Mouse (Mus musculus): ENCODE results near the gene Zbtb11. TPM values are rescaled to one million over a fixed set of nuclear protein-coding genes. Genes with fewer than 3 reads are reported as not detected.

The Zbtb11 gene
- polyA plus RNA-seq (2014; fragmentation: Nextera tagmentation; extraction: Ambion mirVana): 15.0 and 20.3 TPM in 2 replicates

DNA sequence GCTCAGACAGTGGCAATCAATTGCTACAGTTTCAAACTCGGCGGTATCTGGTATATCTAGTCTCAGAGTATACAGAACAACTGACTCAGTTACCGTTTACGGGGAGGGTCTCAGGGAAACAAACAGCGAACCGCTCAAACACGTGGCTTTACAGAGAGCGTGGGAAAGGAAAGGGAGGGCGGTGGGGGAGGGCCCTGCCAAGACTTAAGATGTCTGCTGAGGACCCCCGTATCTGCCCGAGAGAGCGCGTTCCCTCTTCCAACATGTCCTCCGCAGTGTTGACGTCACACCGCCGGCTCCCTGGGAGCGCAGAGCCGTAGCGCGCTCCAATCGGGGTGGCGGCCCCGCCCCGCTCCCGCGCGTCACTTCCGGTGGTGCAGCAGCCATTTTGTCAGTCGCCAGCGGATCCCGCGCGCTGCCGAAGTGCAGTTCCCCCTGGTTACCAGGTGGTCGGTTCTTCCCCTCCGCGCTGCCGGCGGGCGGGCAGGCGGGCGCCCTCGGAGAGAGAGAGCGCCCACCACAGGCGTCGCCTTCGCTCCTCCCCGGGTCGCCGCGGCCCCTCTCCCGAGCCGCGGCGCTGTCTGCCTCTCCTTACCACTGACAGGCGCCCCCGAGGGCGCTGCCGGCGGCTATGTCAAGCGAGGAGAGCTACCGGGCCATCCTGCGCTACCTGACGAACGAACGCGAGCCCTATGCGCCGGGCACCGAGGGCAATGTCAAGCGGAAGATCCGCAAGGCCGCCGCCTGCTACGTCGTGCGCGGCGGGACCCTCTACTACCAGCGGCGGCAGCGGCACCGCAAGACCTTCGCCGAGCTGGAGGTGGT is at the start of gene Zbtb11:
Gene Zbtb11, plus strand, starts transcription at position 453 of the 825 bp plus-strand sequence.
- Histone ChIP-seq H3K36me3 (ENCODE audit: control insufficient read depth, insufficient read depth, low read length) (peaks cover 41% of the 10 kb centered on the region), H3K27ac (ENCODE audit: low read depth, low read length) (peak within 1 kb of the TSS; percentile 86), H3K4me1 (ENCODE audit: control insufficient read depth, insufficient read depth, low read length) (peaks cover 11% of the 10 kb centered on the region), H3K9ac (ENCODE audit: low read length) (peak within 1 kb of the TSS; percentile 83), H3K4me3 (ENCODE audit: low read depth, low read length) (peak within 1 kb of the TSS; percentile 93), H3K27me3 (replicated peaks; ENCODE audit: control insufficient read depth, insufficient read depth, low read length) (no peaks in the 10 kb centered on the region), H3K4me2 (ENCODE audit: low read length) (peak within 1 kb of the TSS; percentile 81), H3K9me3 (replicated peaks; ENCODE audit: control insufficient read depth, low read length) (no peaks in the 10 kb centered on the region)
- peak; percentile 98 for ATAC-seq
- peak; percentile 99 for DNase-seq (ENCODE audit: low spot score)
- under 1% methylated on average over 72 of the region's 86 CpGs for WGBS

DNA sequence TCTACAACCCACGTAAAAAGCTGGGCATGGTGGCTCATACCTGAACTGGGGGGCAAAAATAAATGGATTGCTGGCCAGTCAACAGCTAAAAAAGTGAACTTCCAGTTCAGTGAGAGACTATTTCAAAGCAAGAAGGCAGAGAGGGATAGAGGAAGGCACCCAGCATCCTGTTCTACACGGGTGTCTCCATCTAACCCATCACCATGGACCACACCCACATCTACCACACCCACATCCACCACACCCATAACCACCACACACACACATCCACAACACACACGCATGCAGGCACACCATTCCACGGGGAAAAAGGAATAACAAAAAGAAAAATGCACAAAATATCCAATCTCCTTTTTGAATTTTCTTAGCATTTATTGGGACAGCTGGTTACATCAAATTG is 49.7 kb upstream of the Zbtb11 start:
- 97% methylated on average over 4 of the region's 4 CpGs for WGBS
- H3K4me3 ChIP-seq (ENCODE audit: low read depth, low read length): no peak overlapping the region
- no peak overlapping the region for H3K9ac ChIP-seq (ENCODE audit: low read length)
- no peaks in the 10 kb centered on the region for H3K9me3 ChIP-seq (replicated peaks; ENCODE audit: control insufficient read depth, low read length)
- H3K4me2 ChIP-seq (ENCODE audit: low read length): no peak overlapping the region
- DNase-seq (ENCODE audit: low spot score) (no peak), ATAC-seq (no peak)
- no peaks in the 10 kb centered on the region for H3K4me1 ChIP-seq (ENCODE audit: control insufficient read depth, insufficient read depth, low read length)
- H3K27ac ChIP-seq (ENCODE audit: low read depth, low read length): no peak overlapping the region
- H3K36me3 ChIP-seq (ENCODE audit: control insufficient read depth, insufficient read depth, low read length): peaks cover 63% of the 10 kb centered on the region
- no peaks in the 10 kb centered on the region for H3K27me3 ChIP-seq (replicated peaks; ENCODE audit: control insufficient read depth, insufficient read depth, low read length)

DNA sequence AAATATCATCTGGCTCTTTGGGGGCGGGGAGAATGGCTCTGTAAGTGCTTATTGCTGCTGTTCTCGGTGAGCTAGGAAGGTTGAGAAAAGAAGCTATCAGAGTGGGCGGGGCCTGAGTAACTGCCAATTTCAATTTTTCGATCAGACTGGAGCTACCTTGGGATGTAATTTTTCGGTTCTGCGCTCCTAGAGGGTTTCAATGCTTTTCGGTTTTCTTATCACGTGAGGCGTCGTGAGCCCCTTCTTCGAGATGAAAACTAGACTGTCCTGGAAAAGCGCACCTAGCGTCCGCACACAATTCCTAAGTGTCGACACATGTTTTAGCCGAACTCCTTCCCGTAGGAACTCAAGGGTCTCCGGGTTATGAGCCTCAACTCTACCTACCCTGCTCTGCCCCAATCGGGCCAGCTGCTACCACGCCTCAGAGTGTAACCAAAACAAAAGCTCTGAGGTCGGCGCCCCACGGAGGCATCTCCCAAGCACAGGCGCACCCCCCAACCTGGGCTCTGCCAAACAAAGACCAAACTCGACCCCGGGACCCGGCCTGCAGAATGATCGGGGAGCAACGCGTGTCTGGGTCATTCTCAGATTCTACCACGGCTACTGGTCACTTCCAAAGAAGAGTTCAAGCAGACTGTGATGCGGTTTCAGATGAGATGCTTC is 39.9 kb upstream of the Zbtb11 start:
- Histone ChIP-seq H3K9ac (ENCODE audit: low read length) (peak overlapping the region; percentile 62), H3K4me3 (ENCODE audit: low read depth, low read length) (peak overlapping the region; percentile 78), H3K4me2 (ENCODE audit: low read length) (peak overlapping the region; percentile 67), H3K9me3 (replicated peaks; ENCODE audit: control insufficient read depth, low read length) (no peaks in the 10 kb centered on the region), H3K36me3 (ENCODE audit: control insufficient read depth, insufficient read depth, low read length) (0 out of 2 replicates have a peak, but pooled peaks cover 6% of the 10 kb centered on the region), H3K27me3 (replicated peaks; ENCODE audit: control insufficient read depth, insufficient read depth, low read length) (no peaks in the 10 kb centered on the region), H3K4me1 (ENCODE audit: control insufficient read depth, insufficient read depth, low read length) (no peaks in the 10 kb centered on the region), H3K27ac (ENCODE audit: low read depth, low read length) (peak overlapping the region; percentile 63; the same call in 1 of the 2 replicates)
- DNase-seq (ENCODE audit: low spot score) (peak; percentile 62), ATAC-seq (peak; percentile 53)
- under 1% methylated on average over 32 of the region's 32 CpGs for WGBS

DNA sequence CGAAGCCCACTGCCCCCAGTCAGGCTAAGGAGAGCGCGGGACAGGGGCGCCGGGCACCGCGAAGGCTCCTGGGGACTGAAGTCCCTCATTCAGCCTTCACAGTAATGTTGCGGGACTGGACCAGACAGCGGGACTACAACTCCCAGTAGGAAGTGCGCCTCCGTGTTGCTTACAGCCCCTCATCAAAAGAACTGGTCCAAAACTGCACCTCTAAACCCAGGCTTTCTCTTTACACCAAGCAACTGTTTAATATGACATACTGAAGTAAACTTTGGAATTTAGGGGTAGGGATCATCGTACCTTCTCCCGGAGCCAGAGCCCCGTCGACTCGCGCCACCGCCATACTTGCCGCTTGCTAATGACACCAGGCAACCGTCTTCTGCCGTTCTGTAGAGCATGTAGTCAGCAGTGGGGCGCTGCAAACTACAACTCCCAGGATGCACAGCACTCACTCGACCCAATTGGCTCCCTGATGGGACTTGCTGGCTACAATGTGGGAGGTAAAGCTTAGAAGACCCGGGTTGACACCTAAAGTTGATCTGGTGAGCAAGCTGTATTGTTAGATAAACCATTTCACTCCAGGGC is 39.1 kb upstream of the Zbtb11 start, which contains the start of gene Cep97:
Gene Cep97, minus strand, starts transcription at position 403 of the 585 bp plus-strand sequence.
- peak within 1 kb of the TSS; percentile 67 for H3K4me2 ChIP-seq (ENCODE audit: low read length)
- WGBS: under 1% methylated on average over 24 of the region's 24 CpGs
- DNase-seq (ENCODE audit: low spot score) (peak; percentile 97), ATAC-seq (peak; percentile 99)
- H3K36me3 ChIP-seq (ENCODE audit: control insufficient read depth, insufficient read depth, low read length): 0 out of 2 replicates have a peak, but pooled peaks cover 3% of the 10 kb centered on the region
- no peaks in the 10 kb centered on the region for H3K9me3 ChIP-seq (replicated peaks; ENCODE audit: control insufficient read depth, low read length)
- H3K27ac ChIP-seq (ENCODE audit: low read depth, low read length): peak within 1 kb of the TSS; percentile 63; the same call in 1 of the 2 replicates
- H3K9ac ChIP-seq (ENCODE audit: low read length): peak within 1 kb of the TSS; percentile 62
- H3K4me3 ChIP-seq (ENCODE audit: low read depth, low read length): peak within 1 kb of the TSS; percentile 78
- no peaks in the 10 kb centered on the region for H3K4me1 ChIP-seq (ENCODE audit: control insufficient read depth, insufficient read depth, low read length)
- no peaks in the 10 kb centered on the region for H3K27me3 ChIP-seq (replicated peaks; ENCODE audit: control insufficient read depth, insufficient read depth, low read length)

DNA sequence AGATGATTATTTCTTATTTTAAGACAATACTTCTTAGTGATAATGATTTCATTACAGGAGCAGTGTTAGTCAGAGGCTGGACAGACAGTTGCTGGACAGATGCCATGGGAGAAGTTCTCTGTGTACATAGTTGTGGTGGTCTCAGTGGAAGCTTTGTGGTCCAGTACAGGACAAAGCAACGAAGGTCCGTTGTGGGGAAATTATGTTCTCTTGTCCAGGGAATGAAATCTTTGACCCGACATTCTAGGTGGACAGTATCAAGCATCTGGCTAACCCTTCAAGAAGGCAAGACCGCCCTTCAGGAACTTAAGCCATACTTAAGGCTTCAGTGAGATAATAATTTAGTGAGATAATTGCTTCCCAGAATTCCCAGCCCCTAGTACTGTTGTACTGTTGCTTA is 34.9 kb upstream of the Zbtb11 start:
- WGBS: 84% methylated on average over 4 of the region's 4 CpGs
- DNase-seq (ENCODE audit: low spot score): no peak
- H3K27me3 ChIP-seq (replicated peaks; ENCODE audit: control insufficient read depth, insufficient read depth, low read length): no peaks in the 10 kb centered on the region
- no peaks in the 10 kb centered on the region for H3K9me3 ChIP-seq (replicated peaks; ENCODE audit: control insufficient read depth, low read length)
- H3K36me3 ChIP-seq (ENCODE audit: control insufficient read depth, insufficient read depth, low read length): no peaks in the 10 kb centered on the region
- H3K27ac ChIP-seq (ENCODE audit: low read depth, low read length): no peak overlapping the region
- no peaks in the 10 kb centered on the region for H3K4me1 ChIP-seq (ENCODE audit: control insufficient read depth, insufficient read depth, low read length)
- ATAC-seq: no peak
- no peak overlapping the region for H3K4me3 ChIP-seq (ENCODE audit: low read depth, low read length)
- no peak overlapping the region for H3K9ac ChIP-seq (ENCODE audit: low read length)
- no peak overlapping the region for H3K4me2 ChIP-seq (ENCODE audit: low read length)

DNA sequence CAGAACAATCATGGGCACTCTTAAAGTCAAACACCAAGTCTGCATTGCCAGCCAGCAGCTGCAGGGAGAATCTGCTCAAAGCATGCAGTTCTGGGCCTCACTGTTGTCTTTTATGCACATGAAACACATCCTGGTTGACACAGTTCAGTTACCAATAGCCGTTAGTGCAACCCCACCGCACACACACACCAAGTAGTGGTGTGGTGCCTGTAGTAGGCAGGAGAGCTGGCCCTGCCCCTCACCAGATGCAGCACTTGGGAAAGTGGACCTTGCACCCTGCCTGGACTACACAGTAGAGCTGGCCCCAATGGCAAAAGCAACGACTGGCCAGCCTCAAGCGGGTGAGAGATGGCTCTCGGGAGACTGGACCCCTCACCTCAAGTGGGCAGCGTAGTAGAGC is 34.0 kb upstream of the Zbtb11 start:
- Histone ChIP-seq H3K27me3 (replicated peaks; ENCODE audit: control insufficient read depth, insufficient read depth, low read length) (no peaks in the 10 kb centered on the region), H3K9me3 (replicated peaks; ENCODE audit: control insufficient read depth, low read length) (no peaks in the 10 kb centered on the region), H3K4me2 (ENCODE audit: low read length) (no peak overlapping the region), H3K27ac (ENCODE audit: low read depth, low read length) (no peak overlapping the region), H3K36me3 (ENCODE audit: control insufficient read depth, insufficient read depth, low read length) (no peaks in the 10 kb centered on the region), H3K4me3 (ENCODE audit: low read depth, low read length) (no peak overlapping the region), H3K9ac (ENCODE audit: low read length) (no peak overlapping the region), H3K4me1 (ENCODE audit: control insufficient read depth, insufficient read depth, low read length) (no peaks in the 10 kb centered on the region)
- DNase-seq (ENCODE audit: low spot score): no peak
- ATAC-seq: no peak
- 85% methylated on average over 6 of the region's 6 CpGs for WGBS

DNA sequence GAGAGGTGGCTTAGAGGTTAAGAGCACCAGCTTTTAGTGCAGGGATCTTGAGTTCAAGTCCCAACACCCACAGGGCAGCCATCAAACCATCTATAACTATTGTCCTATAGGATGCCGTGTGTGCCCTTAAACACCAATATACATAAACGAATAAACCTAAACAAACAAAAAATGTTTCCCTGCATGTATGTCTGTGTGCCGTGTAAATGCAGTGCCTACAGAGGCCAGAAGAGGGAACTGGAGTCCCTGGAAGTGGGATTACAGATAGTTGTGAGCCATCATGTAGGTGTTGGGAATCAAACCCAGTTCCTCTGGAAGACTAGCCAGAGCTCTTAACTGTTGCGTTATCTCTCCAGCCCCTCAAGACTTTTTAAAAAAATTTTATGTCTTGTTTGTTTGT is 32.9 kb upstream of the Zbtb11 start:
- Histone ChIP-seq H3K36me3 (ENCODE audit: control insufficient read depth, insufficient read depth, low read length) (no peaks in the 10 kb centered on the region), H3K4me3 (ENCODE audit: low read depth, low read length) (no peak overlapping the region), H3K9ac (ENCODE audit: low read length) (no peak overlapping the region), H3K4me1 (ENCODE audit: control insufficient read depth, insufficient read depth, low read length) (no peaks in the 10 kb centered on the region), H3K27me3 (replicated peaks; ENCODE audit: control insufficient read depth, insufficient read depth, low read length) (no peaks in the 10 kb centered on the region), H3K9me3 (replicated peaks; ENCODE audit: control insufficient read depth, low read length) (no peaks in the 10 kb centered on the region), H3K27ac (ENCODE audit: low read depth, low read length) (no peak overlapping the region), H3K4me2 (ENCODE audit: low read length) (no peak overlapping the region)
- DNase-seq (ENCODE audit: low spot score) (no peak), ATAC-seq (no peak)
- 91% methylated on average over 4 of the region's 4 CpGs for WGBS

DNA sequence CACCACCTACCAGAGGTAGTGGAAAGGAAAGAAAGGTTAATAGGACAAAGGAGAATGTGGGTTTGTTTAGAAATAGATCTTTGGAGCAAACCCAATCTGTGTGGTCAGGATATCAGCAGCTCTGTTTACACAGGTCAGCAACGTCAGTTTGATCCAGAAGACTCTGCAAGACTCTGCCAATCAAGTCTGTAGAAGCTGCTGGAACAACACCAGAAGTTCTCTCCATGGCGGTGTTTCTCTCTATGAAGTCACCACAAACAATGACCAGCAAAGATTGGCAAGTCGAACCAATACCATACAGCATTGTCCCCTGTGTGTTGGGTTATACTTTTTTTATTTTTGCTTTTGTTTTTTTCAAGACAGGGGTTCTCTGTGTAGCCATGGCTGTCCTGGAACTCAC is 26.4 kb upstream of the Zbtb11 start:
- no peak overlapping the region for H3K4me2 ChIP-seq (ENCODE audit: low read length)
- ATAC-seq (no peak), DNase-seq (ENCODE audit: low spot score) (no peak)
- no peaks in the 10 kb centered on the region for H3K9me3 ChIP-seq (replicated peaks; ENCODE audit: control insufficient read depth, low read length)
- H3K9ac ChIP-seq (ENCODE audit: low read length): no peak overlapping the region
- H3K4me1 ChIP-seq (ENCODE audit: control insufficient read depth, insufficient read depth, low read length): no peaks in the 10 kb centered on the region
- no peaks in the 10 kb centered on the region for H3K27me3 ChIP-seq (replicated peaks; ENCODE audit: control insufficient read depth, insufficient read depth, low read length)
- no peaks in the 10 kb centered on the region for H3K36me3 ChIP-seq (ENCODE audit: control insufficient read depth, insufficient read depth, low read length)
- WGBS: 83% methylated on average over 3 of the region's 3 CpGs
- H3K4me3 ChIP-seq (ENCODE audit: low read depth, low read length): no peak overlapping the region
- H3K27ac ChIP-seq (ENCODE audit: low read depth, low read length): no peak overlapping the region
